Mouse (Mus musculus) midbrain, embryonic 12.5 days (tissue): ENCODE measurements at regions not wholly inside any gene's neighbourhood (a gene's known extent, or its start where the extent isn't known, plus 50 kb on each side); places are given as distances from the start of the nearest gene placed in this dataset.
"Not testable (repeated sequence)": the region's sequence is repeated elsewhere in the genome, so short reads cannot be mapped to it uniquely, and the experiment has no call there.

Experiments used
- ATAC-seq: fragments of 200-750 bp; cut with Nextera tagmentation; 2 replicates; pipeline ENCODE4 v1.8.0; 2017; ENCODE audit warnings: low read depth, moderate TSS enrichment, moderate library complexity; ENCODE audit not compliant: low FRiP score
- H3K27ac ChIP-seq: fragments of 300-500 bp; sonication (generic); replicated peaks from 2 replicates; pipeline ENCODE4 v1.5.1; 2016; ENCODE audit warnings: mild to moderate bottlenecking
- H3K27me3 ChIP-seq: fragments of 300-500 bp; sonication (generic); 2 replicates; pipeline ENCODE4 v1.6.1; 2016; ENCODE audit warnings: mild to moderate bottlenecking
- H3K36me3 ChIP-seq: fragments of 300-500 bp; sonication (generic); 2 replicates; pipeline ENCODE4 v1.6.1; 2016
- H3K4me1 ChIP-seq: fragments of 300-500 bp; sonication (generic); 2 replicates; pipeline ENCODE4 v1.6.1; 2016
- H3K4me2 ChIP-seq: fragments of 300-500 bp; sonication (generic); replicated peaks from 2 replicates; pipeline ENCODE4 v1.6.1; 2016; ENCODE audit warnings: mild to moderate bottlenecking, moderate library complexity
- H3K4me3 ChIP-seq: fragments of 300-500 bp; sonication (generic); 2 replicates; pipeline ENCODE4 v1.5.1; 2016; ENCODE audit warnings: mild to moderate bottlenecking
- H3K9ac ChIP-seq: fragments of 300-500 bp; sonication (generic); replicated peaks from 2 replicates; pipeline ENCODE4 v1.6.1; 2016; ENCODE audit warnings: mild to moderate bottlenecking, moderate library complexity
- H3K9me3 ChIP-seq: fragments of 300-500 bp; sonication (generic); 2 replicates; pipeline ENCODE4 v1.6.1; 2016; ENCODE audit warnings: mild to moderate bottlenecking
- WGBS: fragments of 180-500 bp; shearing (Covaris S2); methylation state at CpG from one replicate; pipeline ENCODE4 v1.1.7; 2016; 5-methylcytosine and 5-hydroxymethylcytosine counted together

DNA sequence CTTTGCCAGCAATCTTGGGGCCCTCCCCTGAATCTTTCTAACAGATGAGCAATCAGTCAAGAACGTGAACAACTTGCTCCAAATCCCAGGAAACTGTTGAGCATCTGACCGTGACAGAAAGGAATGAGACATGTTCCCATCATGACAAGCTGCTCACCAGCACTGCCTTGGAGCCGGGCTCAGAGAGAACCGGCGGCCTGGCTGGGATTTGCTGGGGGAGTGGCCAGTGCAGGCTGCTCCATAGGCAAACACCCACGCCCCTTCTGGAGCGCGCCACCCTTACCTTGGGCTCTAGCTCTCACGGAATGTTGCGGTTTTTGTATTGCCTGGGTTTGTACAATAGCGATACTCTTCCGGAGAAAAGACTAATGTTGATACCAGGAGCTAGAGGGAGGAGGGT, 605.4 kb upstream of the Gm19410 start:
- H3K4me2 ChIP-seq = no peak overlapping the region
- peaks cover 17% of the 10 kb centered on the region; the same call in 1 of the 2 replicates for H3K27me3 ChIP-seq
- H3K27ac ChIP-seq = no peak overlapping the region
- no peaks in the 10 kb centered on the region for H3K9me3 ChIP-seq
- H3K9ac ChIP-seq = no peak overlapping the region
- no peak for ATAC-seq
- no peaks in the 10 kb centered on the region for H3K36me3 ChIP-seq
- WGBS = 87% methylated on average over 12 of the region's 12 CpGs
- peaks cover 4% of the 10 kb centered on the region; the same call in 1 of the 2 replicates for H3K4me1 ChIP-seq
- H3K4me3 ChIP-seq = no peak overlapping the region

DNA sequence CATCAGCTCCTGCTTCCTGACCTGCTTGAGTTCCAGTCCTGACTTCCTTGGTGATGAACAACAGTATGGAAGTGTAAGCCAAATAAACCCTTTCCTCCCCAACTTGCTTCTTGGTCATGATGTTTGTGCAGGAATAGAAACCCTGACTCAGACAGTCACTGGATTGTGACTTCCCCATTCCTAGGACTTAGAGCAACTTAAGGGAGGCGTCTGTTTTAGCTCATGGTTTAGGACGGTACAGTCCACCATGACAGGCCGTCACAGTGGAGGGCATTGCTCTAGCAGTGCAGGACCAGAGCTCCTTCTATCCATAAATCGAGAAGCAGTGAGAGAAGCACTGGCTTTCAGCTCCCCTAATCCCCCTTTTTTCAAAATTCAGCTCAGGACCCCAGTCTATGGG, 603.4 kb upstream of the Gm19410 start:
- 94% methylated on average over 4 of the region's 4 CpGs for WGBS

DNA sequence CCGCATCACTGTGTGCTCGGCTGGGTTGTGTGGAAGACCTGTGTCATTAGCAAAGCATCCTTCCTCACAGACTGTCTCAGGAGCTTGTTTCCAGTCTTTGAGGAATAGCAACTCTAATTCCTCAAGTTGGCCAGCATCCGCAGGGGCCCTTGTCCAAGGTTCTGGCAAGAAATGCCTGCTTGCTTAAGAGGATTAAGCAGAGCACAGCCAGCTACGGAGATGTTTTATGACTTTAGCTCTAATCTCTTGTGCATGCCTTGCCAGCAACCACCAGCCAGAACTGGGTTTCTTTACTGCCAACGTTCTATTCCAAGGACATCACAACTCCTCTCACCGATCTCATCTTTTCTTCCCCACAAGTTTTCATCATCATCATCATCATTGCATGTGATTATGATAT, 599.0 kb upstream of the Gm19410 start:
- H3K36me3 ChIP-seq = no peaks in the 10 kb centered on the region
- no peak overlapping the region for H3K9ac ChIP-seq
- 0 out of 2 replicates have a peak, but pooled peaks cover 3% of the 10 kb centered on the region for H3K9me3 ChIP-seq
- no peaks in the 10 kb centered on the region for H3K4me1 ChIP-seq
- no peak for ATAC-seq
- H3K4me3 ChIP-seq = no peak overlapping the region
- no peaks in the 10 kb centered on the region for H3K27me3 ChIP-seq
- WGBS = 78% methylated on average over 6 of the region's 6 CpGs
- no peak overlapping the region for H3K4me2 ChIP-seq
- H3K27ac ChIP-seq = no peak overlapping the region

More for the DNA sequence above, 603.4 kb upstream of the Gm19410 start:
- not testable (repeated sequence) for H3K4me1 ChIP-seq, H3K4me2 ChIP-seq, H3K4me3 ChIP-seq, H3K9me3 ChIP-seq, ATAC-seq, H3K9ac ChIP-seq, H3K36me3 ChIP-seq, H3K27ac ChIP-seq
- peaks cover 10% of the 10 kb centered on the region; the same call in 1 of the 2 replicates for H3K27me3 ChIP-seq

DNA sequence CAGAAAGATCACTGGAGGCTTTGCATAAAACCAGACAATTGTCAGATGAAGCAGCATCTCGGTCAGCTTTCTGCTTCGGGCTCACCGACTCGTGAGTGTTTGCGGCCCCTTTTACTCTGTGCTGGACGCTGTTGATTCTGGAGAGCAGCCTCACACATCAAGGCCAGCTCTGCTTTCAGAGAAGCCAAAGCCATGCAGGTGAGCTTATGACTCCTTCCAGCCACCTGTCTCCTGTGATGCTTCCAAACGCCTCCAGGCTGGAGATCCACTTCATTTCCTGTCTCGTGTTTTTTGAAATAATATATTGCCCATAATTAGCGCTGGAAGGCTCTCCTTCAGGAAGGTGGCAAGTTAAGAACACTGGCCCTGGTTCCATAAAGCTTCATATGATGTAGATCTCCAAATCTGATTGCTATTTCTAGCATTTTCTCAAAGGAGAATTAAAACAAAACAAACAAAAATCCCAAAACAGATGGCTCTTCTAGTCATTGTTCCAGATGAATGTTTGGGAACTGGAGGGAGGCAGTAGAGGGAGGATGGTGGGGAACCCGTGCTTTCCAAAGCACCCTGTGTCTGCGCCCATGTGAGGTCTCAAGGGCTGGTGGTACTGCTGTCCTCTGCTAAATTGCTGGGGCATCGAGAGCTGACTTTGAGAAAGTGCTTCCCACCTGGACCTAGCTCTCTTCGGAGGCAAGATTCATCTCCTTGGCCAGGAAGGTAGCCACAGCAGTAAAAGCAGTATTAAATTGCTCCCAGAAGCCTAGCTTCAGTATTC, 593.9 kb upstream of the Gm19410 start:
- H3K27me3 ChIP-seq = no peaks in the 10 kb centered on the region
- no peaks in the 10 kb centered on the region for H3K4me1 ChIP-seq
- H3K4me3 ChIP-seq = no peak overlapping the region
- H3K36me3 ChIP-seq = no peaks in the 10 kb centered on the region
- H3K27ac ChIP-seq = no peak overlapping the region
- H3K9ac ChIP-seq = no peak overlapping the region
- no peak overlapping the region for H3K4me2 ChIP-seq
- 87% methylated on average over 13 of the region's 13 CpGs for WGBS
- H3K9me3 ChIP-seq = no peaks in the 10 kb centered on the region
- no peak for ATAC-seq

DNA sequence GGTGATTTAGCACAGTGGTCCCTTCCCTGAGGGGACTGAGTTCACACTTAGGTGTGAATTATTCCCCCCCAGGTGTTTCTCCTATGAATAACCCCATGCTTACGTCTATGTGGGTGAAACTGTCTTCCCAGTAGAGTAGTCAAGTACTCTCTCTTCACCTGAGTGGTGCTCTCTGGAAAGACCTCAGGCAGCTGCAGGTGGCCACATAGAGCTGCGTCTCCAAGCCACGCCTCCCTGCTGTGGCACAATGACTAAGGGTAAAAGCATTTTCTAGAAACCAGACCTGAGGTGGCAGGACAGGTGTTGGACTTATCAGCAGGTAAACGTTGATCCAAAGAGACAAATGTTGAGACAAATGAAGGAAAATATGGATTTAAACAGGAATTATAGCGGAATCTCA, 588.3 kb upstream of the Gm19410 start:
- ATAC-seq = no peak
- no peak overlapping the region for H3K4me3 ChIP-seq
- no peaks in the 10 kb centered on the region for H3K9me3 ChIP-seq
- H3K4me2 ChIP-seq = no peak overlapping the region
- WGBS = 80% methylated on average over 5 of the region's 5 CpGs
- no peaks in the 10 kb centered on the region for H3K36me3 ChIP-seq
- H3K27me3 ChIP-seq = no peaks in the 10 kb centered on the region
- H3K27ac ChIP-seq = no peak overlapping the region
- no peaks in the 10 kb centered on the region for H3K4me1 ChIP-seq
- no peak overlapping the region for H3K9ac ChIP-seq

DNA sequence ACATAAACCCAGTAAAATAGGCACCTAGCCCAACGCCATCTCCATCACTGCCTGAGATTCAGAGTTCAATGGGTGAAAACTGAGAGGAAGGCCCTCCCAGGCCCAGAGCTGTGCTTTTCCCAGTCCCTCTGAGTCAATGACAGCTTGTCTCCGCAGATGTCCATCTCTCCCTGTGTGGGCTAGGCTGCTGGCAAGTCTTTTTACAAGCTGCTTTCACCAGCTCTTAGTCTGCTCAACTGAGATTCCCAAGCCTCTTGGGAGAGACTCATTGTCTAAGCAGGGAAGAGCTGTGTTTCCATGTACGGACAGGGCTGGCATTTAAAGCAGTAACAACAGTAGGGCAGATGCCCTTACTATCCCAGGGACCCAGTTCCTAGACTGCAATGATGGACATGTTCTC, 585.5 kb upstream of the Gm19410 start:
- WGBS = 76% methylated on average over 3 of the region's 3 CpGs
- no peaks in the 10 kb centered on the region for H3K36me3 ChIP-seq
- no peak for ATAC-seq
- H3K9ac ChIP-seq = no peak overlapping the region
- no peaks in the 10 kb centered on the region for H3K4me1 ChIP-seq
- no peak overlapping the region for H3K4me2 ChIP-seq
- H3K4me3 ChIP-seq = no peak overlapping the region
- H3K27me3 ChIP-seq = no peaks in the 10 kb centered on the region
- no peaks in the 10 kb centered on the region for H3K9me3 ChIP-seq
- no peak overlapping the region for H3K27ac ChIP-seq

DNA sequence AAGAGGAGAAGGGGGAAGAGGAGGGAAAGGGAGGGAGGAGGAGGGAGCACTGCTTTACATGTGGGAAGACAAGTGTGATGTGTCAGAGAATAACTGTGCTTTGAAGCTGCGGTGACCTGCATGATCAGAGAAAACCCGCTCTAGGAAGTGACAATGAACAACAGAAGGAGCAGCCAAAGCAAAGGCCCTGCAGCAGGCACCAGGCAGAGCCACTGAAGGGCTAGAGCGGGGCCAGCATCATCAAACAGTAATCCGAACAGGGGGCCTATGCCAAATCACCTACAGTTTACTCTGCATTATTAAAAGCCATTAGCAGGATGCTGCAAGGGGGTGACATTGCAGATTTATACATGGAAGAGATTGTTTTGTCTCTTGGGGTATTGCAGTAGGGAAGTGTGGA, 583.4 kb upstream of the Gm19410 start:
- H3K9ac ChIP-seq = no peak overlapping the region
- no peaks in the 10 kb centered on the region for H3K9me3 ChIP-seq
- ATAC-seq = no peak
- no peaks in the 10 kb centered on the region for H3K27me3 ChIP-seq
- H3K4me3 ChIP-seq = no peak overlapping the region
- no peaks in the 10 kb centered on the region for H3K4me1 ChIP-seq
- no peaks in the 10 kb centered on the region for H3K36me3 ChIP-seq
- 86% methylated on average over 4 of the region's 4 CpGs for WGBS
- H3K4me2 ChIP-seq = no peak overlapping the region
- no peak overlapping the region for H3K27ac ChIP-seq

DNA sequence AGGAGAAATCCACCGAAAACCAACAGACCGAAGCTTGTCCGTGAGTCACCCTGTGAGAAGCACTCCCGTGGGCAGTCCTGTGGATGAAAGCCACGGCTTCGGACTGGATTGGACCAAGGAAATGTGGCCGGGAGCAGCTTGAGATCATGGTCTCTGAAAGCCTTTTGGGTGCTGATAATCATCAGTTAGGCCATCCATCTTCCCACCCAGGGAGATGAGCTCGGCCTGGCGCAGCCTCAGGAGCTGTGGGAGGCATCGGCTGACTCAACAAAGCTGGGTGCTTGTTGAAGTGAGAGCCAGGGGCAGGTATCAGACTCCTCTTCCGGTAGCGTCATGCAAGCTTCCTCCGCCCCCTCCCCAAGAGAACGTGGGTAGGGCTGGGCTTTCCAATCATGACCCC, 582.2 kb upstream of the Gm19410 start:
- Histone ChIP-seq H3K27ac (no peak overlapping the region), H3K4me3 (no peak overlapping the region), H3K9ac (no peak overlapping the region), H3K4me2 (no peak overlapping the region), H3K9me3 (no peaks in the 10 kb centered on the region), H3K27me3 (no peaks in the 10 kb centered on the region), H3K4me1 (no peaks in the 10 kb centered on the region), H3K36me3 (no peaks in the 10 kb centered on the region)
- no peak for ATAC-seq
- WGBS = 97% methylated on average over 14 of the region's 14 CpGs

DNA sequence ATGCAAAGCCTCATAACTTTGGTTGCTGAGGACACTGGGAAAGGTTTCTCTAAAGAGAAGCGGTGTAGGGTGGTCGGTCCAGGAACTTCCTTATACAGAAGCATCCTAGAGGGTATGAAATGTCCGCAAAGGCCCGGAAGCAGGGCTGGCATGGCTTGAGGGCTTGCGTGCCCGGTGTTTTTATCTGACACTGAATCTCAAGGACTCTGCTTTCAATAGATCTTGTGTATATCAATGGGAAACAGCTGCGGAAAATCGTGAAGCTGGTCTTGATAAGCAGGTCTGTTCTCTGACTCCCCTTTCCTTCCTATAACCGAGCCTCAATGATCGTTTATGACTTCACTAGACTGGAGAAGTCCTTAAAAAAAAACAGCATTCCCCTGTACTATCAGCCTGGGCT, 580.4 kb upstream of the Gm19410 start:
- Histone ChIP-seq H3K4me3 (no peak overlapping the region), H3K9ac (no peak overlapping the region), H3K4me1 (no peaks in the 10 kb centered on the region), H3K27ac (no peak overlapping the region), H3K36me3 (no peaks in the 10 kb centered on the region), H3K27me3 (no peaks in the 10 kb centered on the region), H3K4me2 (no peak overlapping the region), H3K9me3 (no peaks in the 10 kb centered on the region)
- ATAC-seq = no peak
- WGBS = 88% methylated on average over 10 of the region's 10 CpGs

DNA sequence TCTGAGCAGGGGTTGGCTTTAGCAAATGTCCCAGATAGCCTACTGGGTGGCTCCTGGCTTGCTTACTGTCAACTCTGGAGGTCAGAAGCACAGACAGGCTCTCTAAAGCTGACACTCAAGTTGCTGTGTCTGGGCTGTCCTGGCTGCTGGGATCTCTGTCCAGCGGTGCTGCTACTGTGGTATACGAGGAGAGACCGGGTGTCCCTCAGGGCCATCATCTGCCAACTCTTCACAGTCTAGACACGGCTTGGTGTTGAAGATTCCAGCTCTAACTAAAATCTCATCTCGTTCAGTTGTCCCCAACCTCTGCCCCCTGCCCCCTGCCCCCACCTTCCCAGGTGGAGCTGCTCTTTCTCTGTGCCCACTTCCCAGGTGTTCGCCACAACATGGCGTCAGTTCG, 577.1 kb upstream of the Gm19410 start:
- Histone ChIP-seq H3K9me3 (no peaks in the 10 kb centered on the region), H3K4me3 (no peak overlapping the region), H3K9ac (no peak overlapping the region), H3K36me3 (no peaks in the 10 kb centered on the region), H3K27me3 (no peaks in the 10 kb centered on the region), H3K4me1 (no peaks in the 10 kb centered on the region), H3K4me2 (no peak overlapping the region), H3K27ac (no peak overlapping the region)
- WGBS = 94% methylated on average over 8 of the region's 8 CpGs
- no peak for ATAC-seq

DNA sequence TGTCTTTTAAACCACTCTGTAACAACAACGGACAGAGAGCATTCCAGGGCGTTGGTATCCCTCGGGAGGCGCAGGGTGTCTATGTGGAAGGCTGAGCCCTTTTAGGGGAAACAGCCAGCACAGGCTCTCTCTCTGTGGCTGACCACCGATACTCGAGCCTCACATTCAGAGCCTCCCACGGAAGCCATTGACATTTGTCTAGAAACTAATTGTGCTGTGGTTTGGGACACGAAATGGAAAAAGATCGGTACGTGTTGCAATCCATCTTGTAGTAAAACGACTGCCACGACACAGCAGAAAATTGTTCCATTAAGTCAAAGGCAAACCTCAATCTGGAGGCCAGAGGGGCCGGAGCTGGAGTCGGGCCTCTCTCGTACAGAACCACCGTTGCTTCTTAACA, 575.9 kb upstream of the Gm19410 start:
- Histone ChIP-seq H3K9me3 (no peaks in the 10 kb centered on the region), H3K27ac (no peak overlapping the region), H3K36me3 (no peaks in the 10 kb centered on the region), H3K4me3 (no peak overlapping the region), H3K27me3 (no peaks in the 10 kb centered on the region), H3K4me1 (no peaks in the 10 kb centered on the region), H3K9ac (no peak overlapping the region), H3K4me2 (no peak overlapping the region)
- WGBS = 91% methylated on average over 16 of the region's 16 CpGs
- no peak for ATAC-seq

DNA sequence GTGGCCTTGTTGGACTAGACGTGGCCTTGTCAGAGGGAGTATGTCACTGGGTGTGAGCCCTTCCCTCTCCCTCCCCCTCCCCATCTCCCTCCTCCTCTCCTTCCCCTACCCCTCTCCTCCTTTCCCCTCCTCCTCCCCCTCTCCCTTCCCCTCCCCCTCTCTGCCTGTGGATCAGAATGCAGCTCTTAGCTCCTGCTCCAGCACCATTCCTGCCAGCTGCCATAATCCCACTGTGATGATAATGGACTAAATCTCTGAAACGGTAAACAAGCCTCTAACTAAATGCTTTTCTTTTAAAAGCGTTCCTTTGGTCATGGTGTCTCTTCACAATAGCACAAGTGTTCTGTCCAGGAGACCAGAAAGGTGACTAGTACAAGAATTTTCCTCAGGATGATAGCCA, 573.1 kb upstream of the Gm19410 start:
- Histone ChIP-seq H3K36me3 (no peaks in the 10 kb centered on the region), H3K27me3 (no peaks in the 10 kb centered on the region), H3K4me2 (no peak overlapping the region), H3K4me1 (peaks cover 10% of the 10 kb centered on the region), H3K9ac (no peak overlapping the region), H3K27ac (no peak overlapping the region), H3K9me3 (no peaks in the 10 kb centered on the region), H3K4me3 (no peak overlapping the region)
- ATAC-seq = no peak
- 11% methylated on average over 3 of the region's 3 CpGs for WGBS

DNA sequence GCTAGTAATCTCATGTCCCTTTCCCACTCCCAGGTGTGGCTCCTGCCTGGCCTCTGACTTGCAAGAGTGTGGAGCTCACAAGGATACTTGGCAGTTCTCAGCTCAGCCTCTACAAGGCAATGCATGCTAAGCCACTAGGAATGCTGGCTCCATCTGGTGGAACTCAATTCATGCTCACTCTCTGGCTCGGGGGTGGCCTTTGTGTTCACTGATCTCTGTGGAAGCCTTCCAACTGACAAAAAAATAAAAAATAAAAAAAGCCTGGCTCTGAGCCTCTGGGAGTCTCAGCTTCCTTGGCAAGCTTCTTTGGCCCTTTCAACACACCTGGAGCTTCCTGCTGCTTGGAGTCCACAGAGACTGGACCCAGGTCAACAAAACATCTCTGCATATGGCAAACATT, 571.8 kb upstream of the Gm19410 start:
- no peaks in the 10 kb centered on the region for H3K9me3 ChIP-seq
- H3K4me2 ChIP-seq = no peak overlapping the region
- no peaks in the 10 kb centered on the region for H3K36me3 ChIP-seq
- 37% methylated on average over 1 of the region's 1 CpGs for WGBS
- no peak overlapping the region for H3K27ac ChIP-seq
- no peaks in the 10 kb centered on the region for H3K27me3 ChIP-seq
- no peak for ATAC-seq
- no peak overlapping the region for H3K4me3 ChIP-seq
- H3K9ac ChIP-seq = no peak overlapping the region
- H3K4me1 ChIP-seq = peaks cover 10% of the 10 kb centered on the region
